Mouse (Mus musculus): ENCODE measurements around the gene Tctex1d4.

DNA sequence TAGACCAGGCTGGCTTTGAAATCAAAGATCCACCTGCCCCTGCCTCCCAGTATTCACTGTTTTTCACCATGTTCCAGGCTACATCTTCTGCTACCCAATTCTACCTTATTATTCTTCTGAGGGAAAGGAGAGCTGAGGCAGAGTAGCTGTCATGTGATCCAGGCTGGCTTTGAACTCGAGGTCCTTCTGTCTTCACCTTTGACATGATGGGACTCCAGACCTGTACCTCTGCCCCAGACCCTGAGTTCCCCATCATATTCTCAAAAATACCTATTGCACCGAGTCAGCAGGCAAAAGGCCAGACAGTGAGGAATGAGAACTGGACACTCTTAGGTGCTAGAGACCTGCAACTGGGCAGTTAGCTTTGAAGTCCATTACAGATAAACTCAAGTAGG, 8.0 kb downstream of the Tctex1d4 start:
- TF ChIP-seq CTCF (IDR thresholded peaks at IDR 0.05; ENCODE audit: low read depth, low read length) (no peak), POLR2A (IDR thresholded peaks at IDR 0.05; ENCODE audit: extremely low read depth, insufficient read depth, low read length) (no peak)
